Mouse (Mus musculus) T-helper 2 cell (primary cell): ENCODE measurements around the gene Epha10.

Experiments
- in situ Hi-C: fragments of 300-600 bp; cut with MboI, MseI; formaldehyde crosslinking; loops from one replicate; pipeline ENCODE4 v1.15.1; 2025; ENCODE audit warnings: high pct_unique_total_duplicates

Epha10 gene

DNA sequence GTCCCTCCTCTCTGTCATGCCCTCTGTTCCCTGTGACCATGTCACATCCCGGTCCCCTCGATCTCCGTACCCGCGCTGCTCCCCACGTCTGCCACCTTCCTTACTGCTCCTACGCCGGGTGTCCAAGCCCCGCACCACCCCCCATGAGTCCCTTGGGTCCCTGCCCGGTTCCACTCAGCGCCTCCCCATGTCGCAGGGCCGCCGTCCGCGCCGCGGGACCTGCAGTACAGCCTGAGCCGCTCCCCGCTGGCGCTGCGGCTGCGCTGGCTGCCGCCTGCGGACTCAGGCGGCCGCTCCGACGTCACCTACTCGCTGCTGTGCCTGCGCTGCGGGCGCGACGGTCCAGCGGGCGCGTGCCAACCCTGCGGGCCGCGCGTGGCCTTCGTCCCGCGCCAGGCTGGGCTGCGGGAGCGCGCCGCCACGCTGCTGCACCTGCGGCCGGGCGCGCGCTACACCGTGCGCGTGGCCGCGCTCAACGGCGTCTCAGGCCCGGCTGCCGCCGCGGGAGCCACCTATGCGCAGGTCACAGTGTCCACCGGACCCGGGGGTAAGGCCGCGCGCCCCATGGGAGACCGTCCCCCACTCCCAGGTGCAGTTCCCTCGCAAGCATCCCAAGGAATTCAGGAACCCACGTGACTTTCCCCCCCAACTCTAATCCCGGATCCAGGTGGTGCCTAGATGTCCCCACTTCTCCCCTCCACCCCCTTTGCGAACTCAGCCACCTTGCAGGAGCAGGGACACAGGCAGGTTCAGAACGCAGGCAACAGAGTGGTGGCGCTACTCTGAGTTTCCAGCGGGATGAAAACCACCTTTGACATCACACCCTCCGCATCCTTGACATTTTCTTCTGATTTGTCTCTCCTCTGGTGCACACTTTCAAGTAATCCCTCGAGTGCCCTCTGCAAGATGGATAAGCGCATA is 14.1 kb downstream of the Epha10 start:
- in situ Hi-C loops: no loop called here

DNA sequence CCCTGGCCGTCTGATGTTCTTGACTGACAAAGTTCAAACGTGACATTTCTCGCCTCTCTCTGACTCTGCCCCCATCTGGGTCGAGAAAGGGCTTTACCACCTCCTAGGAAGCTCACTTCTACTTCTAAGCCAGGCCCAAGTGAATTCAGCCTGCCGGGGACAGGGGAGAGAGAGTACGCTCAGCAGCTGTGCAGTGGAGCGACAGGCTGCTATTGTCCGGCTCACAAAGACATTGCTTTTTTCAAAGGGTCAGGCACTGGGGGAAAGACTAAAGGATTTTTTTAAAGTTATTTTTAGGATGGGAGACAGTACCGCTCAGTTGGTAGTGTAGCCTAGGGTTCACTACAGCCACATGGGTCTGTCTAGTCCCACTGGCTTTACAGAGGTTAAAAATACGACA is 17.7 kb downstream of the Epha10 start:
- in situ Hi-C loops: no loop called here

DNA sequence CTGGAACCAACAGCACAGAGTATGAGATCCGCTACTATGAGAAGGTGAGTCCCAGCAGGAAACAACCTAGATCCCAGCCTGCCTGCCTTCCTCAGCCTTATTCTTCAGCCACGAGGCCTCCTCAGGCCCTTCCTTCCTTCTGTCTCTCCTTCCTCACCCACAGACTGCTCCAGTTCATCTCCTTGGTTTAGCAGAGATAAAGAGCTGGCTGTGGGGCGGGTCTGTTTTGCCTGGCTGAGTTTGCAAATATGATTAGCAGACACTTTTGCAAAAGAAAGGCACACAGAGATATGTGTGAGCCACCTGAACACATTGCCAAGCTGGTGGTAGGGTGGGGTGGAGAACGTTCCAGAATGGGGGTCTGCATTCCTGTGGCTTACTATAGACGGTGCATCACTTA is 19.2 kb downstream of the Epha10 start:
- in situ Hi-C loops: loop anchor here (10.0 kb wide), 1 partner anchor 905 kb away; no protein-coding TSS in a partner anchor

DNA sequence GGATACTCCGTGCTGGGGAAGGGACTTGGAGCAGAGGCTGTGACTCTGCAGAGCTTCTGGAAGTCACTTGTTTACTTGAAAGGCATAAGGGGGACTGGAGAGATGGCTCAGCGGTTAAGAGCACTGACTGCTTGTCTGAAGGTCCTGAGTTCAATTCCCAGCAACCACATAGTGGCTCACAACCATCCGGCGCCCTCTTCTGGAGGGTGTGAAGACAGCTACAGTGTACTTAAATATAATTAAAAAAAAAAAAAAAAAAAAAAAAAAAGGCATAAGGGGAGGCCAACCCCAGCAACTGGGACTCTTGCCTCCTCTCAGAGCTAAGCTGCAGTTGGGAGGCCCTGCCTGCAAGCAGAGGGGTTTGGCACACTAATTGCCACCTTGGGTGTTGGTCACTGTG is 24.7 kb downstream of the Epha10 start:
- in situ Hi-C loops: loop anchor here (10.0 kb wide), 1 partner anchor 911 kb away; no protein-coding TSS in a partner anchor

DNA sequence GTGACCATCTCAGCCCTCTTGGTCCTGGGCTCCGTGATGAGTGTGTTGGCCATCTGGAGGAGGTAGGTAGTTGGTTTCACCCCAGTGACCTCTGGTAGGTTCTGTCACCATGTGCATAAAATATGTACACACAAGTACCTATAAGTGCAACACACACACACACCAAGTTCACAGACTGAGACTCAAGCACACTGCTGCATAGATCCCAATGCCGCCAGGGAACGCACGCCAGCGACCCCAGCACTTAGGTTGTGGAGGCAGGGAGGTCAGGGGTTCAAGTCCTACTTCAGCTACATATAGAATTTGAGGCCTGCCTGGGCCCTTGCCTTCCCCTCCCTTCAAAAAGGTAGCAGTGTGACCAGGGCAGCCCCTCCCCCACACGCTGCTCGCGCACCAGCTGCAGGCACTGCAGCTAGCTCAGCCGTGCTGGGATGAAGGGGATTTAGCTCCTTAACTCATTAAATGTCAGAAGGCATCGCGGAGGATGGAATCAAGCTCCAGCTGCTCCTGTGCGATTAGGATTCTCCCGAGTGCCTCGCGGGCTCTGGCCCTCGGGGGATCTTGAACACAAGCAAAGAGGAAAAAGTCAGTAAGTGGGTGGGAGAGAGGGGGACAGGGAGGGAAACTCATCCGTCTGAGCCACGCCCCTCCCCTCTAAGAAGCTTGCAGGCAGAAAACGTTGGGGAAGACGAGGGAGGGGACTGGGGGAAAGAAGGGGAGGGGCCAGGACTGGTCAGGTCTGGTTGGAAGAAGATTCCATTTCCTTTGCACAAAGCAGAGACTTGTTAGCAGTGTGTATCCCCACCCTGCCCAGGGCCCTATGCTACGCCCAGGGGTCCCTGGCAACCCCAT is 25.5 kb downstream of the Epha10 start:
- in situ Hi-C loops: loop anchor here (10.0 kb wide), 1 partner anchor 911 kb away; no protein-coding TSS in a partner anchor

DNA sequence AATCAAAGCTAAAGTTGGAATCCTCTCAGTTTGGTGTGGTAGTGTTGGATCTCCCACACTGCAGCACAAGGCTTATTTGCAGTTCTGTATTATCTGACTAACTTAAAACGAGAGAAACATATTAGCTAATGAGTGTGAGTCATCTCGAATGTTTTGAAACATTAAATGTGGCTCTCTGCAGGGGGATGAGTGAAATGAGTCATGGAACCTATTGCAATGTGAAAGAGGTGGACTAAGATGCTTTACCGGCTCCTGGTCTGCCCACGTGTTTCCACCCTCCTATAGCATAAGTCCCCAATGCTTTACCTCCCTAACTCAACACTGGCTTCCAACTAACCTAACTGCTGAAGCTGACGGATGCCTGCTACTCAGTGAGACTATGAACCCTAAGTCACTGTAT is 47.4 kb downstream of the Epha10 start:
- in situ Hi-C loops: no loop called here

DNA sequence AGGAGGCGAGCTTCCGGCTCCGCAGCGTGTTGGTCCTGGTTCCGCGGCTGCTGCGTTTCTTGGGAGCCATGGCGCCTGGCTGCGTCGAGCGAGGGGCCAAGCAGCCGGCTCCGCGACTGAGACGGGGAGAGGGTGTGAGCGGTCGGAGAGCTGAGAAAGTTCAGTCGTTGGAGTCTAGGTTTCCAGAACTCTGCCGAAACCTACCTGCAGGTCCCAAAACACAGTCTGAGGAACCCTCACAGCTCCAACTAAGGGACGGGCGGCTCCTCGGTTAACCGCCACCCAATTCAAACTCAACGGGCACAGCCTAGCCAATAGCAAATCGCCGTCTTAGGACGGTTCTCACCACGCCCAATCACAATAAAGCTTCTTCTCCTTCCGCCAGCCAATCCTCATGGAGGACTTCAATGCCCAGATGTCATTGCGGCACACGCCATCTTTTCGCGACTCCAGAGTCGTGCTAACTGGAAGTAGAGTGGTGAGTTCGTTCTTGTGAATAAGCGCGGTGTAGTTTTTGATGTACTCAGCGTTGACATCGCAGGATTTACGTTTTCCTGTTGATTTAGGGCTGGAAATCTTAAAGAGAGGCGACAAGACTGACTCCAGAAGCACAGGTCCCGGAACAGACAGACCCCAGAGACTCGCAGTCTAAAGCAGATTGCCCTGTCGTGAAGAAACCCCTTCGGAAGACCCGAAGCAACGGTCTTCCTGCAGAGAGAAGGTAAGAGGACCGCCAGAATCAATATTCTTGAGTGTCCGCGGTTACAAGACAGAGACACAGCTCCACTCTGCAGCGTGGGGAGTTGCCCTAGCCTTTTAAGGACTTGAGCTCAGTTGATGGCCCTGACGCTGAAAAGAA is 56.1 kb downstream of the Epha10 start, which contains the start of gene 9930104L06Rik:
9930104L06Rik (plus strand) TSS at position 436 of the 859 bp plus-strand sequence.
- in situ Hi-C loops: loop anchor here (10.0 kb wide), 1 partner anchor 1258 kb away; no protein-coding TSS in a partner anchor

DNA sequence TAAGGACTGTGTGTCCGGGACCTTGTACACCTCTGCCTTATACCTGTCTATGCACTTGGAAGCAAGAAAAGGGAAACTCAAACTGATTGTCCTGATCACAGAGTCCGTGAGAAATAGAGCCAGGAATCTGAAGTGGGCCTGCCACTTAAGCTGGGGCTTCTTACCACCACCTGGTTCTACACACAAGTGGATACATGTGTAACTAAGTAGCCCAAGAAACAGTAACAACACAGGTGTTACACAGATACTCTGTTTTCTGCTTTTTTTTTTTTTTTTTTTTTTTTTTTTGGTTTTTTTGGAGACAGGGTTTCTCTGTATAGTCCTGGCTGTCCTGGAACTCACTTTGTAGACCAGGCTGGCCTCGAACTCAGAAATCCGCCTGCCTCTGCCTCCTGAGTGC is 58.5 kb downstream of the Epha10 start, which contains the start of gene Cdca8:
Cdca8 (minus strand) TSS at position 101 of the 400 bp plus-strand sequence.
- in situ Hi-C loops: loop anchor here (10.0 kb wide), 1 partner anchor 1256 kb away; no protein-coding TSS in a partner anchor

DNA sequence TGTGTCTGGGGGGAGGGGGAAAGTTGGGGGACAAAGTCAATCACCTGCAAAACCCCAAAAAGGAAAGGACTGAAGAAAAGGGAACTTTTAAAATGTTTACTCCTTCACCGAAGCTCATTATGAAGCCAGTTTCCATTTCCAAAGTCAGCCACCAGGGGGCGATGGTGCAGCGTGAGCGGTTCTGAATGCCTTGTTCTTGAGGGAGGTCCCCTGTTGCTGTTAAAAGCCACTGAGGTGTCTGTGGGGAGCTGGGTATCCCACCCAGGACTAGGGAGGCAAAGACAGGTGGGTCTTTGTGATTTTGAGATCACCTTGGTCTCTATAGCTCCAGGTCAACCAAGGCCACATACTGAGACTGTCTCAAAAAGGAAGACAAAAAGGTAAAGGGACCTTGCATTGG is 62.3 kb downstream of the Epha10 start:
- in situ Hi-C loops: loop anchor here (5.0 kb wide), 1 partner anchor 154 kb away; no protein-coding TSS in a partner anchor

DNA sequence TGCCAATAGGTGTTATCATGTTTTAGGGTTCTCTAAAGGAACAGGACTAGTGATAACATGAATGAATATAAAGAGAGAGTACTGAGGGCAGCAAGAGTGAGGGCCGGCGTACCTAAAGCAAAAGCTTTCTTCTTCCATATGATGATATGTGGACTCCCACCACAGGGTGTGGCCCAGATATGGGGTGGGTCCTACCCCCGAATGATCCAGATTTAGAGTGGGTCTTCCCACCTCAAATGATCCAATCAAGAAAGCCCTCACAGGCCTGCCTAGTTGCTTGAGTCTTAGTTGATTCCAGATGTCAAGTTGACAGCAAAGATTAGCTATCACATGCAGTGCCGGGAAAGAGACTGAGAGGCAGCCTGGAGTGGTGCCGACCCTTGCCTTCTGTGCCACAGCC is 63.1 kb downstream of the Epha10 start:
- in situ Hi-C loops: loop anchor here (5.0 kb wide), 1 partner anchor 154 kb away; no protein-coding TSS in a partner anchor

DNA sequence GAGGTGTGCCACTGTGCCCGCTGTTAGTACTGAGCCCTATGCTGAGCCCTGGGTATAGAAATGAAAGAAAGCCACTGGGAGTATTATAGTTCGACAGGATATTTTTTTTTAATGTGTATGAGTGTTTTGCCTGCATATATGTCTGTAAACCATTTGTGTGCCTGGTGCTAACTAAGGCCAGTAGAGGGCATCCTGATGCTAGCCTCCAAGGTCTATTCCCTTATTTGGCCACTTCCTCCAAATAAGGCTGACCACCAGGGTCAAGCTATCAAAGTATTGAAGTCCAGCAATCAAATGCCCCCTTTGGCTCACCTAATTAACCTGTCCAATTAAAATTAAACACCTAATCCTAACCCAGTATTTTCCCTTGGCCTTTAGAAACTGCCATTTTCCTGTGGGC is 64.3 kb downstream of the Epha10 start:
- in situ Hi-C loops: loop anchor here (5.0 kb wide), 1 partner anchor 152 kb away; no protein-coding TSS in a partner anchor

DNA sequence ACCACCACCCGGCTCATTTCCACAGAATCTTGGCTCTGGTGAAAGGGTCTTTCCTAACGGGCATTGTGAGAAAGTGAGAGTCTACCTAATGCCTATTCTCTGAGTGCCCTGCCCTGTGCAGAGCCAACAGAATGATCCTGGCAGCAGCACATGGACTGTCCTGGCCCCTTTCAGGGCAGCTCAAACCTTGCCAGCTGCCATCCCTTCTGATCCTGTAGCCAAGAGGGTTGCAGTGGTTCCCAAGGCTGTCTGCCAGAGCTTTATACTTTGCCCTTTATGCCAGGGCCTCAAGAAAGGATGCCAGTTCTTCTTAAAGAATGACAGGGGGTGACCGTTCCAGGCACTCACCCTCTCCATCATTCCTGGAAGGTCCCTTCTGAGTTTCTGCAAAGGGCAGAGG is 68.8 kb downstream of the Epha10 start:
- in situ Hi-C loops: no loop called here

DNA sequence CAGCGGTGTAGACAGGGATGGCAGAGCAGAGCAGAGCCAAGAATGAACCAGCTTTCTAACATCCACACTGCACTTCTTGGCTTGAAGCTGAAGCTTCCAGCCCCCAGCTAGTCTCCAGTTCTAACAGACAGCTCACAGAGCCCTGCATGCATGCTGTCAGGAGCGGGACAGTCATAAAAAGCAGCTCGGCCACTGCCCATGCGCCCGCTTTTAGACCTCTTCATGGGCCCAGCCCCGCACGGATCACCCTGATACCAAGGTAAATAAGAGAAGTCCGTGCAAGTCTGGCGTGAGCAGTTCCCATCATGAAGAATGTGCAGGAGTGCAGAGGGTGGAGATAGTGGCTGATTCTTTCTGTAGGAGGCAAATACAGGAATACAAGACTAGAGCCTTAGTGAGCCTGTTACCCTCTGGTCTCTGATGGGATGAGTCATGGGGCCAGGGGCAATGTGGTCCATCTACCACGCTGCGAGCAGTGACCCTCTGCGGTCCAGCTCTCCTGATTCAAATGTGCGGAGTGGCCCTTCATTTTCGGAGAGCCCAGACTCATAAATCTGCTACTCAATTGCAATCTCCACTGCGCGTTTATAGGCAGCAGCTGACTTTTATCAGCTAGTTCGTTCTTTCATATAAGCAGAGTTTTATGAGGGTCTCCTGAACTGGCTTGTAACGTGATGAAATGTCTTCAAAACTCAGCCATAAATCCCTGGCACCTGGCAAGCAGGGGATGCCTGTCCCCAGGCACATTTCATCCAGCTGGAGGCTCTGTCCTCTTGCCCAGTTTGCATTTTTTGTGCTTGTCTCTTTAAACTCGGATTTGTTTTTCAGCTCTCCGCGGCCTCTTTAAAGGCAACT is 69.7 kb downstream of the Epha10 start:
- in situ Hi-C loops: loop anchor here (25.0 kb wide), 1 partner anchor 762 kb away; no protein-coding TSS in a partner anchor

DNA sequence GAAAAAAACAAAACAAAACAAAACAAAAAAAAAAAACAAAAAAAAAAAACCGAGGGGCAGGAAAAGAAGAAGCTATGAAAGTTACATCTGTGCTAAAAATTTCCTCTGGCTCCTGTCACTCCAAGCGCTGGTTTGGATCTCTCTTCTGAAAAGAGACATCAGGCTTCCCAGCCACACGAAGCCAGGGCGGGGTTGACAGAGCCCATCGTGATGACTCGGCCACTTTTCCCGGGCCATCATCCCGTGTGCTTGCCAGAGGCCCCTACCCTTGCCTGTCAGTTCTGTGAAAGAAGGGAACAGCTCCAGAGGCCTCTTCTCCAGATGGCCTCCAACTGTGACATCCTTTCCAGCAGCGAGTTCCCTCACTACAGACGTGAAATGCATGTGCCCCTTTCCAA is 70.3 kb downstream of the Epha10 start:
- in situ Hi-C loops: loop anchor here (25.0 kb wide), 1 partner anchor 761 kb away; no protein-coding TSS in a partner anchor

DNA sequence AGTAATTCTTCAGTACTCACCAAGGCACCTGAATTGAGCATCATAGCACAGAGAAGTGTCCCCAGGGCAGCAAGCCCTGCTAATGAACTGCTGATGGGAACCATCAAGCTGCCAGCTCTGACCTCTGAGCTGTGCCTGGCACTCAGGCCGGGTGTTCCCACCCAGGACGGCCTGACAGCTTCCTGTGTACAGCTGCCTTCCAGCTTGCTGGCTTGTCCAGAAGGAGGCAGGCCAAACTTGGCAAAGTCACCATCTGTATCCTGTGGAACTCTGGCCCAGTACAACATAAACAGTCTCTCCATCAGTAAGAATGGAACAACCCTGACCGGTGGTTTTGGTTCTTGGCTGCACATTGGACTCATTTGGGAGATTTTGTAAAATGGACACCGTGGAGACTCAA is 72.8 kb downstream of the Epha10 start:
- in situ Hi-C loops: loop anchor here (25.0 kb wide), 1 partner anchor 759 kb away; no protein-coding TSS in a partner anchor

DNA sequence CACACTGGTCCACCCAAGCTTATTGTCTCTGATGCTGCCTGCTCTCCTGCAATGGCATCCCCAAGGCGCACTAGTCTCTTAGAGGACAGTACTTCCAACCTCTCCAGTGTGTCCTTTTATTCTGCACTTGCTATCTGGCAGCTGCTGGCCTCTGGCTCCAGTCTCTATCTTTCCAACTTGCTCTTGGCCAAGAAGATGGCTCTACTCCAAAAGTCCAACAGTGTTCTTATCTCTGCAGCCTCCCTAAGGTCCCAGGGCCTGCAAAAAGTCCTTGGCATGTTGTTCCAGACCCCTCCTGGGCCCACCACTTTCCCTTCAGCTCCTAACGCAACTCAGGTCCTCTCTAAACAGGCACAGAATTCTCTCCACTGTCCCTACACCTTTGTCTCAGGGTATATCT is 76.6 kb downstream of the Epha10 start:
- in situ Hi-C loops: loop anchor here (25.0 kb wide), 1 partner anchor 755 kb away; no protein-coding TSS in a partner anchor

DNA sequence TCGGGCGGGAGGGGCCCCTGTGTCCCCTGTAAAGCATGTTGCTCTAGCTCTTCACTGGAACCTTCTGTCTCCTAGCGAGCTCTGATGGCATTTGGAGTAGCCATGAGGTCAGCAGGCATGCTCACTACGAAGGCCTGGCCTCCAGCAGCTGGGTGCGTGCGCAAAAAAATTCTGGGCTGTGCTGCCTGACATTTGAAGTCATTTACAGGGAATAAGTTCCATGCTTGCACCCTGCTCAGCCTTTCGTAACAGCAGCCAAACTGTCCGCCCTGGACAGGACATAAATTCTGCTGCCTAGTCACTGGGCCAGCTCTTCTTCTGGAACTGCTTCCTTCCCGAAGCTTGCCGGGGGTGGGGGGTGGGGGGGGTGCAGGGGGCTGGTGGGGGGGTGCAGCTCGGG is 78.4 kb downstream of the Epha10 start:
- in situ Hi-C loops: loop anchor here (25.0 kb wide), 1 partner anchor 753 kb away; no protein-coding TSS in a partner anchor

DNA sequence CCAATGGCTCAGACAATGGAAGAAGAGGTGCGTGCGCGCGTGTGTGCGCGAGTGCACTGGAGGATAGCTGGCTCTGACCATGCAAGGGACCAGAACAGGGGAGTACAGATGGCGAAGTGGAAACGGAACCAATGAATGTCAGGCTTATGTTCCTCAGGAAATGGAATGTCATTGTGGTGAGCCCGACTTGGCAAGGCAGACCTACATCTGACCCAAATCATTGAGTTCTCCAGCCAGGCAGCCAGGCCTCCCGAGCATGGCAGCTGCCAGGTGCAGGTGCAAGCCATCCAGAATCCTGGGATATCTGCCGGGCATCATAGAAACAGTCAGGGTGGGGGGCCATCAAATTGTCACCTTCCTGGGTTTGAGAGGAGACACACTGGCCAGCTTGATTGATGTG is 80.2 kb downstream of the Epha10 start:
- in situ Hi-C loops: loop anchor here (25.0 kb wide), 1 partner anchor 751 kb away; no protein-coding TSS in a partner anchor

DNA sequence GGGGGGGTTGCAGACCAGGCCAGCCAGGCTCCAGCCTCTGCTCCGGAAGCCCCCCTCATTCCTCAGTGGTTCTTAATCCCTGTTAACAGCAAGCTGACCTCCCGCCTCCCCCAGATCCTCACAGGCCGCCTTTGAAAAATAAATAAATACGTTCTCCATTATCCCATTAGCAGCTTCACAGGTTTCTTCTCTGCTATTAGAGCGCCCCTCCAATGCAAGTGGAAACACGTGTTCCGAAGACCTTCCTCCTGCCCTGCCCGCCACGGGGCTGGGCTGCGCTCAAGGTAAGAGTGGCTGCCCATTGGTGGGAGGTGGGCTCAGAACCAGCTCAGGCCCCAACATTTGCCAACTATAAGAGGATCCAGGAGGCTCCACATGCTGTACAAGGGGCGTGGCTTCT is 81.9 kb downstream of the Epha10 start:
- in situ Hi-C loops: loop anchor here (25.0 kb wide), 1 partner anchor 750 kb away; no protein-coding TSS in a partner anchor
